Mouse (Mus musculus): ENCODE results near the gene Gm5447.
A peak's percentile ranks its signal among the peaks of the same experiment; 100 is the strongest.

Gene Gm5447

GRCm38 (mm10) chr13:30973501-30974246, at the start of gene Gm5447, which contains the start of gene Exoc2:
TSS of gene Gm5447 (plus strand) at chr13:30974204.
TSS of gene Exoc2 (minus strand) at chr13:30974093.
- DNase-seq (ENCODE audit: low spot score), result peak; percentile 84

DNA sequence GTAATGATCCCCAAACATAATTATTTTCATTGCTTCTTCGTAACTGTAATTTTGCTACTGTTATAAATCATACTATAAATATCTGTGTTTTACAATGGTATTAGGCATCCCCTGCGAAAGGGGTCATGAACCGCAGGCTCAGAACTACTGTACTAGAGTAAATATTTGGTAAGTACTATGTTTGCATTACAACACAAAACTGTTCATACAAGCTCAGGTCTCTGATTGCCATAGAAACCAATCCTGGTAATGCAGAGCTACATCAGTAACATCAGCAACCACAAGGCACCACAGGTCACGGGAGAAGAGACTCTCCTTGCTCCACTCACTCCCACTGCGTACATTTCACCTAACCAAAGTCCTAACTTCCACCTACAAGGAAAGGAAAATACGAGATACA, 49.7 kb upstream of the Gm5447 start:
- DNase-seq (ENCODE audit: low spot score), result no peak

DNA sequence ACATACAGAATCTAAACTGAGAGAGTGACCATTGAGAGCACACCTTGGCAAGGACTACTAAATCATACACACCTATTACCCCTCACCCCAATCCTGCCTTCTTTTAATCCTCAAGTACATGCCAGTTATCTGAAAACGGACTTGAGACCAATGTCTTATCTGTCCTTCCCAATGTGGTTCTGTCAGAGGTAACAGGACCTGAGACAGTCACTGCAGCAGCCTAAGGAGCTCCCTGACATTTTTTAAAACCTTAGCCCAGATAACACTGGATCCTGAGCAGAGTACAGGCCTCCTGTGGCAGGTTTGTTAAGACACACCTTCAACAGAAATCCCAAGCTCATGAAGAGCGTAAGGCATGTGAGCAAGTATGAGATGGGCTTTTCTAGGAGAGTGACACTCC, 44.9 kb upstream of the Gm5447 start:
- DNase-seq (ENCODE audit: low spot score), result no peak

GRCm38 (mm10) chr13:30931613-30932012, 42.4 kb upstream of the Gm5447 start:
- DNase-seq (ENCODE audit: low spot score), result no peak

DNA sequence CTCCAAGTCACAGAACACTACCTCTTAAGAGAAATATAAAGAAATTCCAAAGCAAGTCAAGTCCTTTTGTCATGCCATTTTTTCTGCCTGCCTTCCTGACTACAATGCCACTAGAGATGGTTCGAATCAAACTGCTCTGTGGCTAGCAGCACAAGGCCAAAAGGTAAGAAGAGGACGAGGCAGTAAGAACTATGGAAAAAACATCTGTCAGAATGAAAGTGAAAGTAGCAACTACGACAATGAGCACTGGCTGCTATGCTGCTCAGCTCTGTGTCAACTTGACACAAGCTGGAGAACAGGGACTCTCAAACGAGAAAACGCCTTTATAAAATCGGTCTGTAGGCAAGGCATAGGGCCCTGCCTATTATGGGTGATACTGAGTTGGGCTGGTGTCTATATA, 41.0 kb upstream of the Gm5447 start:
- DNase-seq (ENCODE audit: low spot score), result peak; percentile 15

- no peak for DNase-seq (ENCODE audit: low spot score)
Measured at GRCm38 (mm10) chr13:30945788-30946187, 28.2 kb upstream of the Gm5447 start.

DNA sequence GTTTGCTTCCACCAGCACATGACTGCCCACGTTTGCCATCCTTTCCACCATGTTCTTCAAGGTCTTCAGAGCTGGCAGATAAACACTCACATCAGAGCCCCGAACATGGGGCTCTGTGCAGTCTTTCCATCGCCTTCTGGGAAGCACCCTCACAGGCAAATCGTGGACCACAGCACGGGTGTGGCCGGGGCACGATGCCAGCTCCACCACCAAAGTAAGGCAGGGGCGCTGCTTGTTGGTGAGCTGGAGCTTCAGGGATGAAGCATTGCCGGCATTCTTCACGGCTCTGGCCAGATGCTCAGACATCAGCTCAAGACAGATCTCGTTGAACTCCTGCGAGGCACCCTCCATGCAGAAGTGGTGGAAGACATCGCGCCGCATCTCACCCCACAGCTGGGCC, 26.9 kb upstream of the Gm5447 start:
- DNase-seq (ENCODE audit: low spot score), result no peak

GRCm38 (mm10) chr13:30947540-30947939, 26.5 kb upstream of the Gm5447 start, which contains the start of gene Hus1b:
TSS of gene Hus1b (minus strand) at chr13:30947759.
- no peak for DNase-seq (ENCODE audit: low spot score)

DNA sequence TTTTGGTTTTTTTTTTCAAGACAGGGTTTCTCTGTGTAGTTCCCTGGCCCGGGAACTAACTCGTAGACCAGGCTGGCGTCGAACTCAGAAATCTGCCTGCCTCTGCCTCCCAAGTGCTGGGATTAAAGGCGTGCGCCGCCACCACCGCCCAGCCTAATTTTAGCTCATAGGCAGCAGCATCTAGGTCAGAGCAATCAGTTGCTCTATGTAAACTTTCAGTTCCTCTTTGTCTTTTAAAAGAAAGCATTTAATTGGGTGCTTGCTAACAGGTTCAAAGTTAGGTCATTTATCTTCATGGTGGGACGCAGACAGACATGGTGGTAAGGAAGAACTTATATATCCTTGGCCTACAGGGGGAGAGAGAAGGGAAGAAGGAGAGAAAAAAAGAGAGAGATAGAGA, 24.8 kb upstream of the Gm5447 start:
- DNase-seq (ENCODE audit: low spot score), result no peak

GRCm38 (mm10) chr13:30952044-30952443, 22.0 kb upstream of the Gm5447 start:
- no peak for DNase-seq (ENCODE audit: low spot score)

DNA sequence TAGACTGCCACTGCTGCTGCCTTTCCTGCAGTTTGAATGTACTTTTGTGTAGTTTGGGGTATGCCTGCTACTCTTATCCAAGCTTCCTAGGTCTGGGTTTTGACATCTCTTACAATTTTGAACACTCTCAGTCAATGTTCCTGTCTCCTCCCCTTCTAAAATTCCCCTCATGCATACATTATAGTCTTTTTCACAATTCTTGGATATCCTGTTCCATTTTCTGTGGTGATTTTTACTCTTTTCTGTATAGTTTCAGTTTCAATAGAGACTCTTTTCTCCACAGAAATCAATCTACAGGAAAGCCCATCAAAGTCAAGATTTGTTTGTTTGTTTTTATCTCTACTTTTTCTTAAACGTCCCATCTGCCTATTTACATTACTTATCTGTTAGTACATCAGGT, 20.4 kb upstream of the Gm5447 start:
- no peak for DNase-seq (ENCODE audit: low spot score)

- no peak for DNase-seq (ENCODE audit: low spot score)
Measured at GRCm38 (mm10) chr13:30960714-30961113, 13.3 kb upstream of the Gm5447 start.

DNA sequence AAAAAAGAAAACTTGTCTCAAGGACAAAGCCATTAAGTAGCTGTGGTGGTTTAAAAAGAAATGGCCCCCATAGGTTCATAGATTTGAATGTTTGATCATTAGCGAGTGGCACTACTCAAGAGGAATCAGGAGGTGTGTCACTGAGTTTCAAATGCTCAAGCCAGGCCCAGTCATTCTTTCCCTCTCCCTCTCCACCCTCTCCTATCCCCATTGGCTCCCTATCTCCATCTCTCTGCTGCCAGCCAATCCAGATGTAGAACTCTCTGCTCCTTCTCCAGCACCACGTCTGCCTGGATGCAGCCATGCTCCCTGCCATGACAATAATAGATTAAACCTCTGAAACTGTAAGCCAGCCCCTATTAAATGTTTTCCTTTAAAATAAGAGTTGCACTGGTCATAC, 12.1 kb upstream of the Gm5447 start:
- DNase-seq (ENCODE audit: low spot score), result no peak

- no peak for DNase-seq (ENCODE audit: low spot score)
Measured at GRCm38 (mm10) chr13:30966507-30966911, 7.5 kb upstream of the Gm5447 start.

DNA sequence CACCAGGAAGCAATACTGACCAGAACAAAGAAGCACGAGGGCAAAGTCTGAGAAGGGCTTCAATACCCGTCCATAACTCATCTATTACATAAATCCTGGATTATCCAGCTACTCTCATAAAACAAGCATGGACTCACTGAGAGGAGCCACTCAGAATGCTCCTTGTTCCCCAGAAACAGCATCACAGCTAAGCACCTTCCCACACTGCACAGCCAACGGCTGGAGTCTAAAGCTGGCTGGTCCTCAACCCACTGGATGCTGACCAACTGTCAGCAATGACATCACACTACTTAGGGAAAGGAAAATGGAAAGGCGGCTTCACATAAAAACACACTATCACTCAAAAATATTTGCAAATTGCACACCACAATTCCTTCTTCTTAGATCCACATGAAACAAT, 5.7 kb upstream of the Gm5447 start:
- DNase-seq (ENCODE audit: low spot score), result no peak

- DNase-seq (ENCODE audit: low spot score), result no peak
Measured at GRCm38 (mm10) chr13:30971047-30971446, 3.0 kb upstream of the Gm5447 start.

GRCm38 (mm10) chr13:30972102-30972501, 1.9 kb upstream of the Gm5447 start:
- DNase-seq (ENCODE audit: low spot score), result peak; percentile 55

DNA sequence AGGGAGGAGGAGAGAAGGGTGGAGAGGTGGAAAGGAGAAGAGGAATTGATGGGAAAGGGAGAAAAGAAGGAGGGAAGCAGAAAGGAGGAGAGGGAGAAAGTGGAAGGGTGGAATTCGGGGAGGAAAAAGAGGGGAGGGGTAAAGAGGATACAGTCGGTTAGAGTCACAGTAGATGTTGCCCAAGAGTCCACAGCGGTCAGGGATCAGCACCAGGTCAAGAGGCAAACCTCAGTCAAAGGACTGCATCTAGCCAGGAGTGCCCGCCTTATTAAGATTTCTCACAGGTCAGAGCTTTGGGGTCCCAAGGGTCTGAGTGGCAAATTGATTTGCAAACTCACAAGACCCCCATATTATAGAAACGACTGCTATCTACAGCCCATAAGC, 235 bp downstream of the Gm5447 start:
- no peak for DNase-seq (ENCODE audit: low spot score)

DNA sequence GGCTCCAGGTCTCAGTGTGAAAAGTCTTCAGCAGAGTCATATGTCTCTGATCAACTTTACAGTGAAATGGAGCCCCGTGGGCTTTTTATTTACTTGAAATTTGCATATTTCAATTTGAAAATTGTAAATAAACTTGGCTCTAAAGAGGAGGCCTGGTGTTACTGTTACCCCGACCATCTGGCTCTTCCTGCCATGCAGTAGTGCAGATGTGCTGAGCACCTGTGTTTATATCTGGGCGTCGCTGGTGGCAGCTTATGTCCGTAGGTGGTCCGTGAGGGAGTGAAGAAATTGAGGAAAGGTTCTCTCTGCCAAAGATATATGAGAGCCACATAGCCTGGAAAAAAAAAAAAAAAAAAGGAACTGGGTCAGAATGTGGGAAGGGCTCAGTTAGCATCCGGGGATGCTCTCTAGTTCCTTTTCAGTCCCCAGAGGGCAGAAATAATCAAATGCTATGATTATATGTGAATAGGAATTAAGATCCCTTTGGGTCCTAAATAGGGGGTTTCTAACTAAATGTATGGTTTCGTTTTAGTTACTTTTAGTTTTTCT, 2.6 kb downstream of the Gm5447 start:
- DNase-seq (ENCODE audit: low spot score), result no peak

DNA sequence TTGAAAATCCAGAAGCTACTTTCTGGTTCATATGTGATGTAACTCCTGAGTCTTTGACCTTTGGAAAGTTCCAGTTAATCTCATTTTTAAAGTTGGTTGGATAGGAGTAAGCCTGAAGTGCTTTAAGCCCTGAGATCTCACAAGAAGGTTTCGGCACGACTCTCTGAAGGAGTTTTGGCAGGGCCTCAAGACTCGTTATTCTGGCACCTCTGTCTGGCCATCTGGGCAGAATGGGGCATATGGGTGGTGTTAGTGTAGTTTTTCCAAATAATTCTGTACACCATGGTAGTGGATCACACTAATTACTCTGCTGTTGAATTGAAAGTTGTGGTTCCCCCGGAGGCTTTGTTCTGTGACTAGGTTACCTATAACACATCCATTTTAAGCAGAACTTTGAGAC, 4.2 kb downstream of the Gm5447 start:
- DNase-seq (ENCODE audit: low spot score), result no peak

- peak; percentile 65 for DNase-seq (ENCODE audit: low spot score)
Measured at GRCm38 (mm10) chr13:30981666-30982065, 7.7 kb downstream of the Gm5447 start.

DNA sequence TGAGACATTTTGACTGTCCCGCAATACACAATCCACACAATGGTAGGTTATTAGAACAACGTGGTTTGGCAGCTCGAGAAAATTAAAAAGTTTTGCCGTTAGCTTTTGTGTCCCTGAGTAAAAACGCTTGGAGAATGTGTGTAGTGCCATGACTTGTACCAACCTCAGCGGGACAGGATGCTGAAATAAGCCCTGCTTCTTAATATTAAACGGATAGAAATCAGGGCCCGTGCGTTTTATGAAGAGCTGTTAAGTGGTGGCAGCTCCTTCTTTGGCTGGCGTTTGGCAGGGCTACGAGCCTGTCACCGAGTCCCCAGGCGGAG, 11.2 kb downstream of the Gm5447 start:
- no peak for DNase-seq (ENCODE audit: low spot score)

GRCm38 (mm10) chr13:30985598-30986466, 11.8 kb downstream of the Gm5447 start:
- peak; percentile 37 for DNase-seq (ENCODE audit: low spot score)
